In the genomic region with DNA sequence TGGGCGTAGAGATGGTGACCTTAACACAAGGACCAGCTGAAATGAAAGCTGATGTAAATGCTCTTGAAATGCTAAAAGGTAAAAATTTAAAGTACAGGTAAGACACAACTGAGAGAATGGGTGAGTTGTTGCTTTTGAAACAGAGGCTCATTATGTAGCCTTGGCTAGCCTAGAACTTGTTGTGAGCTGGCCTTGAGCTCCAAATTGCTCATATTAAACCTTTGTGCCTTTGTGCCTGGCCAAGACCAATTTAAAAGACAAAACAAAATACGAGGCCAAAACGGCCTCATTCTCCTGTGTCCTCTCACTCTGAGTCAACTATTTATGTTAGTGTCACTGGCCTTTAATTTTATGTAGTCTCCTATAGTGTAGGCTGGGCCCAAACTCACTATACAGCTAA, we compare ENCODE assay signal across 1 mouse cellular context.
TF ChIP-seq lines count a peak whose summit lies in the region.

No protein-coding gene starts in this region.

TF ChIP-seq in CH12.LX, 34 proteins besides CTCF, POLR2A, EP300 and RAD21 (continued from another document):
- TF ChIP-seq HCFC1 (IDR thresholded peaks at IDR 0.05; ENCODE audit: low read depth, low read length) (no peak), MAFK (IDR thresholded peaks at IDR 0.05; ENCODE audit: insufficient replicate concordance, low read length) (no peak), CHD1 (IDR thresholded peaks at IDR 0.05; ENCODE audit: low read depth, low read length) (no peak), GABPA (IDR thresholded peaks at IDR 0.05; ENCODE audit: insufficient replicate concordance, low read depth, low read length) (no peak), MYC (IDR thresholded peaks at IDR 0.05; ENCODE audit: low read depth, low read length) (no peak)
TF ChIP-seq in CH12.LX: peak in this region for 0.
